Mouse (Mus musculus) hindbrain, embryonic 11.5 days (tissue): ENCODE measurements around the gene Arhgef17. TPM values are rescaled to one million over a fixed set of nuclear protein-coding genes. Genes with fewer than 3 reads are reported as not detected.

ENCODE experiments used
- ATAC-seq: fragments of 200-750 bp; cut with Nextera tagmentation; 2 replicates; pipeline ENCODE4 v1.8.0; 2017; ENCODE audit warnings: mild to moderate bottlenecking, moderate TSS enrichment, moderate library complexity; ENCODE audit not compliant: low FRiP score
- DNase-seq: peaks from one replicate; pipeline ENCODE4 v3.0.0-alpha.2; 2015; ENCODE audit warnings: low spot score
- H3K27ac ChIP-seq: fragments of 300-500 bp; sonication (generic); 2 replicates; pipeline ENCODE4 v1.5.1; 2014; ENCODE audit warnings: mild to moderate bottlenecking, low read depth, low read length
- H3K27me3 ChIP-seq: fragments of 300-500 bp; sonication (generic); 2 replicates; pipeline ENCODE4 v1.6.1; 2014; ENCODE audit warnings: mild to moderate bottlenecking, low read length, moderate library complexity, mixed read lengths; ENCODE audit not compliant: control insufficient read depth, insufficient read depth
- H3K36me3 ChIP-seq: fragments of 300-500 bp; sonication (generic); 2 replicates; pipeline ENCODE4 v1.6.1; 2014; ENCODE audit warnings: mild to moderate bottlenecking, low read length, moderate library complexity, mixed read lengths; ENCODE audit not compliant: control insufficient read depth, insufficient read depth
- H3K4me1 ChIP-seq: fragments of 300-500 bp; sonication (generic); replicated peaks from 2 replicates; pipeline ENCODE4 v1.6.1; 2014; ENCODE audit warnings: low read length, mixed read lengths; ENCODE audit not compliant: control insufficient read depth, insufficient read depth
- H3K4me2 ChIP-seq: fragments of 300-500 bp; sonication (generic); replicated peaks from 2 replicates; pipeline ENCODE4 v1.6.1; 2014; ENCODE audit warnings: mild to moderate bottlenecking, low read depth, low read length
- H3K4me3 ChIP-seq: fragments of 300-500 bp; sonication (generic); 2 replicates; pipeline ENCODE4 v1.5.1; 2014; ENCODE audit warnings: low read depth, low read length
- H3K9ac ChIP-seq: fragments of 300-500 bp; sonication (generic); 2 replicates; pipeline ENCODE4 v1.6.1; 2014; ENCODE audit warnings: low read depth, low read length
- H3K9me3 ChIP-seq: fragments of 300-500 bp; sonication (generic); 2 replicates; pipeline ENCODE4 v1.6.1; 2016; ENCODE audit warnings: low read length; ENCODE audit not compliant: control insufficient read depth
- whole genome bisulfite sequencing: fragments of 180-500 bp; shearing (Covaris S2); extraction: QIAGEN DNeasy Blood & Tissue Kit; methylation state at CpG from one replicate; pipeline ENCODE4 v1.1.7; 2014; 5-methylcytosine and 5-hydroxymethylcytosine counted together
- polyA plus RNA-seq: library from polyadenylated mRNA; unstranded; fragments of >200 nt; fragmentation: Nextera tagmentation; extraction: Ambion mirVana; gene quantifications from 2 replicates; pipeline ENCODE4 v1.2.1, GENCODE M21; 2014

The Arhgef17 gene
- polyA plus RNA-seq, 1 experiment from 2014 or later, result 8.3 TPM

DNA sequence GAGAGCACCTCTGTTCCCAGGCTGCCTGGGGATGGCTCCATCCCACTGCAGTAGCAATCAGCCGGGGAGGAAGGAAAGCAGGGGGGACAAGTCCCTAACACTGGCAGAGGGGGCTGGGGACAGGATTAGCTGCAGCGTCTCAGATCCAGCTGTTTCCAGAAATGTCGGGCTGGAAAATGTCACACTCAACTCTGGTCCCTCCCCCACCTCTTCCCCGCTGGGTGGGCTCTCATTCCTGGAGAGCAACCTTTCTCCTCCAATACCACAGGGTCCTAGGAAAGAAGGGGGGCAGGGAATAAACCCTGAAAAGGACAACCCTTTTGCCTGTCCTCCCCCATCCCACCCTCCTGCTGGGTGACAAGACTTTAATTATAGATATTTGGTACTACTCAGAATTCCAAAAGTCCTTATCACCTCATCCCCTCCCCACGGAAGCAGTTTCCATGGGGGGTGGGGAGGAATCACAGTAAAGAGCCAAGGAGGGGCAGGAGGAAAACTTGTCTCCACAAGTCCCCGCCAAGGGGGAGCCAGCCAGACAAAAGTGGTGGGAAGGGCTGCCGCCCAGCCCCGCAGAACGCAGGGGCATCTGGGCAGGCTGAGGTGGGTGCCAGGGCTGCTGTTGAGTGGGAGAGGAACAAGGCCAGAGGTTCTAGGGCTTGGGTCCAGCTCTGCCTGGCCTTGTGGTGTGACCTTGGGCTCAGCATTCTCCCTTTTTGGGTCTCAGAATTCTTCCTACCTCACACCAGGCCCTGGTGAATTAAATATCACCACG lies 7.0 kb downstream of the Arhgef17 start:
- ATAC-seq, result no peak
- no peak for DNase-seq
- H3K36me3 ChIP-seq, result no peaks in the 10 kb centered on the region
- 0 out of 2 replicates have a peak overlapping the region, but pooled peaks have one; percentile 8 for H3K9ac ChIP-seq
- 28% methylated on average over 10 of the region's 10 CpGs for WGBS
- no peaks in the 10 kb centered on the region for H3K27me3 ChIP-seq
- H3K4me2 ChIP-seq, result peak overlapping the region; percentile 92; the same call in 1 of the 2 replicates
- peaks cover 33% of the 10 kb centered on the region for H3K4me1 ChIP-seq
- H3K9me3 ChIP-seq, result no peaks in the 10 kb centered on the region
- no peak overlapping the region for H3K4me3 ChIP-seq
- H3K27ac ChIP-seq, result no peak overlapping the region

DNA sequence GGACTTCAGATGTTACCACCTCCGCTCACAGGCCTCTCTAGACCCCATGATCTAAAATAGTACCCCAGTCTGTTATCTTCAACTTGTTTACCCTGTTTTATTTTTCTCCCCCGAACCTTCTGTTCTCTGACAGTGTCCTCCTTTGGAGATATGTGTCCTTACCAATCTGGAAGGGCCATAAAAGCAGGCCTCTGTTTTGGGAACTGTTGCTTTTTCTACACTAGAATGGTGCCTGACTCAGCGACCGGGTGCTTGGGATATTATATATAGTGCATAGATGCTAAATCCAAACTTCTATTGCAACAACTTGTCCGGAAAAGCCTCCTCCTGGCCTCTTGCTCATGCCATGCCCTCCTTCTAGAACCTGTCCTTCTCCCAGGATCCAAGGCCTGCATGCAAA lies 7.7 kb downstream of the Arhgef17 start:
- Histone ChIP-seq H3K4me1 (peaks cover 30% of the 10 kb centered on the region), H3K9me3 (no peaks in the 10 kb centered on the region), H3K4me3 (no peak overlapping the region), H3K9ac (no peak overlapping the region), H3K36me3 (no peaks in the 10 kb centered on the region), H3K27me3 (no peaks in the 10 kb centered on the region), H3K4me2 (no peak overlapping the region), H3K27ac (no peak overlapping the region)
- 89% methylated on average over 5 of the region's 5 CpGs for WGBS
- DNase-seq, result no peak
- ATAC-seq, result no peak

DNA sequence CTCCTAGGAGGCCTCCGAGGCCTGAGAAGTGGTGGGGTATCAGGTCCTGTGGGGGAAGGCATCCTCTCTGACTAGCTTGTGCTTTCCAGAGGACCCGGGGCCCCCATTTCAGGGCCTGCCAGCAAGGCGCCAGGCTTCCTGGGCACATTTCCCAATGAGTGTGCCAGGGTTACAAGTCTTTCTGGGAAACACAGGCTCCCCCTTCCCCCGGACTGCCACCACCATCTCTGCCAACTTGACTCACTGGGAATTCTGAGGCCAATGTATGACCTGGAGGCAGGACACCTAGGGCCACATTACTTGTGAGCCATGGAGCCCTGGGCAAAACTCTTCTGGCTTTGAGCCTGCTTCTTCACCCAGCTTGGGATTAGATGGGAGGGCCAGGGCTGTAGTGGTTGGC lies 9.0 kb downstream of the Arhgef17 start:
- no peaks in the 10 kb centered on the region for H3K9me3 ChIP-seq
- WGBS, result 84% methylated on average over 4 of the region's 4 CpGs
- H3K27ac ChIP-seq, result no peak overlapping the region
- peaks cover 30% of the 10 kb centered on the region for H3K4me1 ChIP-seq
- no peaks in the 10 kb centered on the region for H3K36me3 ChIP-seq
- no peak overlapping the region for H3K4me2 ChIP-seq
- H3K9ac ChIP-seq, result no peak overlapping the region
- no peaks in the 10 kb centered on the region for H3K27me3 ChIP-seq
- H3K4me3 ChIP-seq, result no peak overlapping the region
- ATAC-seq, result no peak
- no peak for DNase-seq

DNA sequence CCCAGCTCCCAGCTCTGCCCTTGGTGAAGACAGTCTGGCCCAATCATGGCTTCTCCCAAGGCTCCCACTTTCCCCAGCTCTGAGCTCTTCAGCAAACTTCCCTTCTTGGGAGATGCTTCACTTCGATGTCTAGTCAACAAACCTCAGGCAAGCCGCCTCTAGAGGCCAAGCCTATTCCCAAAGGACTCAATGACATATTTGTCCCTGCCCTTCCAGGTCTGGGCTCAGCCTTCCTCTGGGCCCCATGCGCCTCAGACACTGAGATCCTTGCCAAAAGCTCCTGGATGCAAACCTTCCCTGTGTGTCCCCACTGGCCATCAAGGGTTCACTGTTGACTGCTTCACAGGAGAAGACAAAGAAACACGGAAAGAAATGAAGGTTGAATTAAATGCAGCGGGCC lies 10.6 kb downstream of the Arhgef17 start:
- Histone ChIP-seq H3K4me1 (peaks cover 17% of the 10 kb centered on the region), H3K4me3 (no peak overlapping the region), H3K4me2 (no peak overlapping the region), H3K36me3 (no peaks in the 10 kb centered on the region), H3K27me3 (no peaks in the 10 kb centered on the region), H3K27ac (no peak overlapping the region), H3K9me3 (no peaks in the 10 kb centered on the region), H3K9ac (no peak overlapping the region)
- 95% methylated on average over 5 of the region's 5 CpGs for WGBS
- ATAC-seq (no peak), DNase-seq (no peak)

DNA sequence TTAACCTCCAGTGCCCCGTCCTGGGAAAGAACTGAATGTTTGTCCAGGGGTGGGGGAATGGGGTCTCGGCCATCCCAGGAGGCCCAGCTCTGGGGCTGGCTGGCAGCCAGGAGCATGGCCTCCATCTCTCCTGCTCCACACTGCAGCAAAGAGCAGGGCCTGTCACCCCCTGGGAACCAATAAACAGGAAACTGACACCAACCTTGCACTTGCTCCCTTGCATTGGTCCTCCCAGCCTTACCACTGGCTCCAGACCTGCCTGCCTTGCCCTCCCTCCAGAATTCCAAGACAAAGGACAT lies 12.1 kb downstream of the Arhgef17 start:
- Histone ChIP-seq H3K4me2 (no peak overlapping the region), H3K4me3 (no peak overlapping the region), H3K9me3 (no peaks in the 10 kb centered on the region), H3K4me1 (peaks cover 10% of the 10 kb centered on the region), H3K9ac (no peak overlapping the region), H3K36me3 (no peaks in the 10 kb centered on the region), H3K27me3 (no peaks in the 10 kb centered on the region), H3K27ac (peak overlapping the region; percentile 62)
- ATAC-seq (peak; percentile 51; the same call in 1 of the 2 replicates), DNase-seq (peak; percentile 50)
- 12% methylated on average over 2 of the region's 2 CpGs for WGBS

DNA sequence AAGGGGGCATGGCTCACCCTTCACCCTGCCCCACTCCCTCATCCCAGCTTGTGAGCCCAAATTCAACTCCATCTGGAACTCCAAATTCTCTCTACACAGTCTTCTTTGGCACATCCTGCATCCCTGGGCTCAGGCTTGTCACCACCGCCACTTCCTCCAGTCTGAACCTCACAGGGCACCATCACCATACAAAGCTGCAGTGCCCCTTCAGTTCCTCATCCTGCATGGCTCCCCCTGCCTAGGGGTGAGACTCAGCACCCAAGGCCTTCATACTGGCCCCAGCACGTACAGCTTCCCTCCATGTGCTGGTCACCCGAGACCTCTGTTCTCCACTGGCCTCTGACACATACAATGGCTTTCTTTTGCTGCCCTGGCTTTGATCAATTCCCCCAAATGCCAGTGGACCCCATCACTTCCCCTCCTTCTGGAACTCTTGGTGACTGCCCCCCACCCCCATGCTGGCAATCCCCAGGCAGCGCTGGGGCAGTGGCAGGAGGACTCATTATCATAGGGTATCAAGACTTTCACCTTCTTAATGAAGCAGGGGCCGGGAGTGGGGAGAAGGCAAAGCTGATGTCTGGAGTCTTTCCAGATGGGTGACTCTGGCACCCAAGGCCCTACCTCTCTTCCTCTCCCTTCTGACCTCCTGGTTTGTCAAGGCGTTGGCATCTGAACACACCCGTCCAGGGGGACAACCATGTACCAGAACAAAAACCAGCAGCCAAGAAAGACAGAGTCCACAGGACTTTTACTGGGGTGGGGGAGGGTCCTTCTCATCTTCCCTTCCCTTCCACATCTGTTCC lies 12.7 kb downstream of the Arhgef17 start:
- Histone ChIP-seq H3K36me3 (no peaks in the 10 kb centered on the region), H3K4me1 (peaks cover 8% of the 10 kb centered on the region), H3K9me3 (no peaks in the 10 kb centered on the region), H3K27me3 (no peaks in the 10 kb centered on the region), H3K9ac (no peak overlapping the region), H3K4me2 (no peak overlapping the region), H3K4me3 (no peak overlapping the region), H3K27ac (peak overlapping the region; percentile 62)
- 37% methylated on average over 7 of the region's 7 CpGs for WGBS
- no peak for ATAC-seq
- DNase-seq, result peak; percentile 17

DNA sequence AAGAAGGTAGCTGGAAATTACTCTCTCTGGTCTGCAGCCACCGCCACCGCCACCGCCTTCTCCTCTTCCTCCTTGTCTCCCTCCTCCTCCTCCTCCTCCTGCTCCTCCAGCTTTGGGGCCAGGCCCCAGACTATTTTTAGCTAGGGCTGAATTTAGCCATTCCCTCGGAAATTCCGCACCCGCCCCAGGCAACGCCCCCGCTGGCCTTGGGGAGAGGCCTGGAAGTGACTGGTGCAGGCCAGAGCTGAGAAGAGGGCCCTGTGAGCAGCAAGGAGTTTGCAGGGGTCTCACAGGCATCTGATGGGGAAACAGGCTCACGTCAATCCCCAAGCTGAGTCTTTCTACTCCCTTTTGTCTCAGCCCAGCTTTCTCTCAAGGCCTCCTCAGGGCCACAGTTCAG lies 13.7 kb downstream of the Arhgef17 start:
- Histone ChIP-seq H3K4me1 (peaks cover 8% of the 10 kb centered on the region), H3K36me3 (no peaks in the 10 kb centered on the region), H3K27ac (no peak overlapping the region), H3K4me2 (no peak overlapping the region), H3K9ac (no peak overlapping the region), H3K27me3 (no peaks in the 10 kb centered on the region), H3K4me3 (no peak overlapping the region), H3K9me3 (no peaks in the 10 kb centered on the region)
- 54% methylated on average over 9 of the region's 9 CpGs for WGBS
- ATAC-seq (no peak), DNase-seq (no peak)

DNA sequence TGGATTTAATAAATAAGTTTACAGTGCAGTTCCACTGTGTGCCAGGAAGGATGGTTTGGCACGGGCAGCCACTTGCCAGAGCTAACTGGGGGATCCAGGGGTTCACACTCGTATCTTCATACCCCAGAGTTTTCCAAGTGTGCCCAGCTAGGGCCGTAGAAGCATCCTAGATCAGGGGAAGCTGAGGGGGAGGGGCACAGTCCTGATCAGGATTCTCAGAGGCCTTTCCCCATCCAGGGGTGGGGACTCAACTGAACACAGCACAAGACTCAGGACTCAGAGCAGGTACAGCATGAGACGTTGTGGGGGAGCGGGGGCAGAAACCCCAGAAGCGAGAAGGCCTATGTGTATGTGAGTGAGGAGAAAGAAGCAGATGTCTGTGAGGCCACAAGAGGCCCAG lies 14.2 kb downstream of the Arhgef17 start:
- DNase-seq (no peak), ATAC-seq (no peak)
- Histone ChIP-seq H3K27ac (no peak overlapping the region), H3K36me3 (no peaks in the 10 kb centered on the region), H3K9me3 (no peaks in the 10 kb centered on the region), H3K27me3 (no peaks in the 10 kb centered on the region), H3K9ac (no peak overlapping the region), H3K4me2 (no peak overlapping the region), H3K4me3 (no peak overlapping the region), H3K4me1 (peaks cover 8% of the 10 kb centered on the region)
- WGBS, result 65% methylated on average over 6 of the region's 6 CpGs

DNA sequence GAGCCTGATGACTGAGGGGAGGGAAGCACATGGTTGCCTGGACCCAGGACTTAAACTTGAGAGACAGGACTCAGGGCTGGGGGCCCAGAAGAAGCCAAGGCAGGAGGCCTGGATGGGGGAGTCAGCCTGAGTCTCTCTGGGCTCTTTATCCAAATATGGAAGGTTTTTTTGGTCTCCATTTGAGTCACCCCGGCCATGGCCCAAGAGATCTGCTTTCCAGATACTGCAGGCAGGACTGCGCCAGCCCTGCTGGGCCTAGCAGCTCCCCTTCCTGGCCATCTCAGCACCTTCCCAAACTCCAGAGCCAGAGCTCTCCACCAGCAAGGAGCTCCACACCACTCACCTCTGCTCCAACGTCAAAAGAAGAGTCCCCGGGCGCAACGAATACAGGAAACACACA lies 15.4 kb downstream of the Arhgef17 start:
- no peak for DNase-seq
- peaks cover 18% of the 10 kb centered on the region for H3K4me1 ChIP-seq
- no peak overlapping the region for H3K4me3 ChIP-seq
- H3K27ac ChIP-seq, result no peak overlapping the region
- no peak overlapping the region for H3K9ac ChIP-seq
- no peak overlapping the region for H3K4me2 ChIP-seq
- no peaks in the 10 kb centered on the region for H3K9me3 ChIP-seq
- H3K36me3 ChIP-seq, result no peaks in the 10 kb centered on the region
- ATAC-seq, result no peak
- no peaks in the 10 kb centered on the region for H3K27me3 ChIP-seq
- 84% methylated on average over 6 of the region's 6 CpGs for whole genome bisulfite sequencing
